Mouse (Mus musculus) G1E (cell line): ENCODE measurements around the gene Gabrb2.

Experiments used
- CTCF ChIP-seq: IDR thresholded peaks from 2 replicates; pipeline ENCODE4 v1.5.1; 2012; ENCODE audit warnings: low read depth, low read length, inconsistent platforms, mixed read lengths
- GATA1 ChIP-seq: IDR thresholded peaks from 2 replicates; pipeline ENCODE4 v1.6.1; 2012; ENCODE audit warnings: borderline replicate concordance, low read length, inconsistent platforms, mixed read lengths
- GATA2 ChIP-seq: IDR thresholded peaks from 2 replicates; pipeline ENCODE4 v1.6.1; 2012; ENCODE audit warnings: low read depth, low read length, inconsistent platforms, borderline replicate concordance
- POLR2AphosphoS5 ChIP-seq: IDR thresholded peaks from 2 replicates; pipeline ENCODE4 v1.6.1; 2012; ENCODE audit warnings: low read depth, low read length, inconsistent platforms; ENCODE audit not compliant: insufficient replicate concordance
- TAL1 ChIP-seq: conservative IDR thresholded peaks from 2 replicates; pipeline ENCODE4 v1.6.1; 2012; ENCODE audit warnings: low read depth, low read length, inconsistent platforms, mixed read lengths

DNA sequence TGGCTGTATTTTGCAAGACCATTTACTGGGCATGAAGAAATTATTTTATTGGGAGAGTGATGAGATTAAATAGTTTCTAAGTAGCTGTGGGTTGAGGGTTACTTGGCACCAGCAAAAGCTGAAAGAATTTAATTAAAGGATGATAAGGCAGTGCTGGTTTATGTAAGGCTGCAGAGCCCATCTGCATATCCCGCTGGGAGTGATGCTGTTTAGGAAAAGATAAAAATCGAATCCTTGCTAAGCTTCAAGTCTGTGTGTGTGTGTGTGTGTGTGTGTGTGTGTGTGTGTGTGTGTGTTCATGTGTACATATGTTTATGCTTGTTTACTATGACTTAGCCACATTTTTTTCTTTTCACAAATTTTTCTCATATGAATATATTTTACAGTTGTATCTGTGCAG is 113.0 kb downstream of the Gabrb2 start:
- no peak for TF ChIP-seq GATA1
- no peak for TF ChIP-seq CTCF
- no peak for TF ChIP-seq POLR2AphosphoS5
- no peak for TF ChIP-seq TAL1
- TF ChIP-seq GATA2: no peak
